Mouse (Mus musculus): ENCODE measurements around the gene Gpat3.

Gene Gpat3

DNA sequence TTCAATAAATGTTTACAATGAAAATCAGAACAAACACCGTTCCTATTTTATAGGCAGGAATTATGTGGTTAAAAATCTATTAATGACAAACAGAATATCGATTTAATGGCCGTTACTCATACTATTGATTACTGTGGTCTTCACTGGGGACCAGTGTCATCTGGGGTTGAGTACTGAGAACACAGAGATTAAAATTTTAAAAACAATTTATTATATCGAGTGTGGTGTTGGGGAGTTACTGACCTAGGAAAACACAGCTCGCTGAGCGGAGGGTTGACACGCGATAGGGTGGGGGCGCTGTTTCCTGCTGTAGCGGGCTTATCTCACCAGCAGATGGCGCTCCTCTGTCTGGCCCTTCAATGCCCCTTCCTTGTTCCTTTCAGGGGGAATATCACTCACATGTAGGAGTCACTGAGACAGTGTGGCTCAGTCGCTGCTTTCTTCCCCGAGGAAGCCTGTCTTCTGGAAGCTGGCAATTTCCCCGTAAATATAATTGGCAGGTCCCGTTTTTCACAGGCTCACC is 71.8 kb downstream of the Gpat3 start:
- DNase-seq, result peak; percentile 67

DNA sequence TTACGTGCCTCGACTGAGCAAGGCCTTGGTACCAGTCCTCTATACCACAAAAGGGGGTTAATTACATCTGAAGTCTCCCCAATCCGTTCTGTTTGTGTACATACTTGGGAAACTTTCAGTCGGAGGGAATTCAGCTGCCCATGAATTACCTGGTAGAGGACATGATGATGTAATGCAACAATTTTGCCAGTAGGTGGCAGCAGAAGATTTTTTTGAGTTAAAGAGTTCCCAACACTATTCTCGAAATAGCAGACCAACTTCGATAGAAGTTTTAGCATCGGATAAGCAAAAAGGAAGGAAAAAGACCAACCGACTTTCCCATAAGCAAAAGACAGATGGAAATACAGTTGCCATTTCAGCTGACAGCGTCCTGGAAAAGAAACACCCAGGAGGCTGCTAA is 73.6 kb downstream of the Gpat3 start:
- DNase-seq, result peak; percentile 69

DNA sequence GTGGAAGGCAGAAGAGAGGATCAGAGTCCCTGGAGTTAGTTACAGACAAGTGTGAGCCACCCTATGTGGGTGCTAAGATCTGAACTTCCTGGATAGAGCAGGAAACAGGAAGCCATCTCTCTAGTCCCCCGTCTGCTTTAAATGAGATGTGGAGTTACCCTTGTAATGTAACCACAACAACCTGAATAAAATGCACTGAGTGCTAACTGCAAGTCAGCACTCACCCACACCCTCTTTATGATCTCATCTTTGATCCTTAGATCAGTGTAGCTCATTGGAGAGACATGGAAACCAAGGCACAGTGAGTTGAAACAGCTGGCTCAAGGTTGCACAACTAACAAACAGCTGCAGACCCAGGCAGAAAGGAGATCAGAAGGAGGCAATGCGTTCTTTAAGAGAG is 84.2 kb downstream of the Gpat3 start:
- DNase-seq, result no peak

DNA sequence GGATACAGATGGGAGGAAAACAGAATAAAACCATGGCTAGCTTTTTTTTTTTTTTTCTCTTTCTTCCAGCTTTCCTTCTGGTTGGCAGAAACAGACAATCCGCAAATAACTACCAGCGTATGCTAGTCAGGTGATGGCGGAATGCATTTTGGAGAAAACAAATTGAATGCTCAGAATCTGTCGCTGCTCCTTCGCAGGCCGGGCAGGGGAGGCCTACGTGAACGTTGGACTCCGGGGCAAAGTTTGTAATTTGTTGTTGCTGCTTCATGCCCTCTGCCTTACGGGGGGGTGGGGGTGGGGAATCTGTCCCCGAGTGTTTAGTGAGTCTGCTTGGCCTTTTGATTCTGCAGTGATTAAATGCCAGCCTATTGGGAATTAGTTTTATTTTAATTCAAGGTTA is 98.2 kb downstream of the Gpat3 start:
- peak; percentile 39 for DNase-seq

DNA sequence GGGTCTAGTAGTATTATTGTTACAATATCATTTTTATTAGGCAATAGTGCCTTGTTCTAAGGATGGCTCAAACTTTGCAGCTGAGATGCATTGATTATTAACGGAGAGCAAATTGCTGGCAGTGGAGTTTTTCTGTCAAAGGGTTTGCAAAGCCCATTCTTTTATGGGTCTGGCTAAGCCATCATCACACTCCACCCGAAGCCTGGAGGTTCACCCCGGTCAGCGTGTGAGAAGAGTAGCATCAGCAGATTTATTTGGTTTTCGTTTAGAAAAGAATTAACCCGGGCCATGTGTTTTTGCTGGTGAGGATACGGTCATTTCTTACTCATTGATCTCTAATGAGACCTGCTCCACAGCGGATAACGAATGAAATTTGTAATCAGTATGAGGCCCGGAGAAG is 99.8 kb downstream of the Gpat3 start:
- DNase-seq, result no peak
